Mouse (Mus musculus) liver, postnatal 0 days (tissue): ENCODE measurements at regions not wholly inside any gene's neighbourhood (a gene's known extent, or its start where the extent isn't known, plus 50 kb on each side); places are given as distances from the start of the nearest gene placed in this dataset.

Experiments used
- CTCF ChIP-seq: sonication (generic); IDR thresholded peaks from 2 replicates; pipeline ENCODE4 v1.5.1; 2016; ENCODE audit warnings: antibody characterized with exemption, low read depth
- EP300 ChIP-seq: IDR thresholded peaks from 2 replicates; pipeline ENCODE4 v1.6.1; 2016; ENCODE audit warnings: antibody characterized with exemption, low read depth, mild to moderate bottlenecking

- TF ChIP-seq CTCF (no peak), EP300 (no peak)
Measured at GRCm38 (mm10) chr2:74210210-74210609, 299.1 kb upstream of the Atp5g3 start.
